Mouse (Mus musculus) olfactory bulb, adult 2 months (tissue): ENCODE measurements around the gene Chchd5.
A peak's percentile ranks its signal among the peaks of the same experiment; 100 is the strongest.

Experiments
- CTCF ChIP-seq: fragments of 200-500 bp; IDR thresholded peaks from 2 replicates; pipeline ENCODE4 v1.5.1; 2012; ENCODE audit warnings: low read depth, mild to moderate bottlenecking, low read length, moderate library complexity; ENCODE audit not compliant: insufficient read depth
- POLR2A ChIP-seq: fragments of 200-500 bp; IDR thresholded peaks from 2 replicates; pipeline ENCODE4 v1.6.1; 2012; ENCODE audit warnings: mild to moderate bottlenecking, low read depth, low read length, moderate library complexity; ENCODE audit not compliant: insufficient read depth

DNA sequence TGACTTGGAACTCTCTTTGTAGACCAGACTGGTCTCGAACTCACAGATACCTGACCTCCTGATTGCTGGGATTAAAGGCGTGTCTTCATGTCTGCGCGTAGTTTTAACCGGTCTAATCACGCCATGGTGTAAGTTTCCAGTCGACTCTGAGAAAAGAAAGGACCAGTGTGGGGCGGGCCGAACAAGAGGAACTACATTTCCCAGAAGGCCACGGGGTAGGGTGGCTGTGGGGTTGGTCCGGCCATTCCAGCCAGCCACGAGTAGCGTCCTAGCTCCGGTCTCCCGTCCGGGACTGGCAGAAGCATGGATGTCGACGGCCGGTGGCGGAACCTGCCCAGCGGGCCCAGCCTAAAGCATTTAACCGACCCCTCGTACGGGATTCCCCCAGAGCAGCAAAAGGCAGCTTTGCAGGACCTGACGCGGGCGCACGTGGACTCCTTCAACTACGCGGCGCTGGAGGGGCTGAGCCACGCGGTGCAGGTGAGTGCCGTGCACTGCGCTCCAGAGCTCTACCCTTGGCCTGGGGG lies 28.7 kb upstream of the Chchd5 start, which contains the start of gene Polr1b:
- TF ChIP-seq CTCF: no peak
- TF ChIP-seq POLR2A: peak; percentile 42; the same call in 1 of the 2 replicates
